Mouse (Mus musculus) ZHBTc4 (cell line): ENCODE results near the gene Slc9a5.
A peak's percentile ranks its signal among the peaks of the same experiment; 100 is the strongest.

Source experiments
- DNase-seq: peaks from one replicate; pipeline ENCODE4 v3.0.0-alpha.2; 2011; ENCODE audit warnings: low read depth, low spot score

Gene Slc9a5

GRCm38 (mm10) chr8:105325641-105326093 is 23.0 kb upstream of the Slc9a5 start:
- DNase-seq, result peak; percentile 29

- peak; percentile 99 for DNase-seq
Observed at GRCm38 (mm10) chr8:105326141-105326672, 22.4 kb upstream of the Slc9a5 start, which contains the start of the genes Lrrc29 and Tmem208. Lrrc29 (minus strand) TSS chr8:105326278. Tmem208 (plus strand) TSS chr8:105326354.

GRCm38 (mm10) chr8:105326968-105327367 is 21.7 kb upstream of the Slc9a5 start:
- no peak for DNase-seq

DNA sequence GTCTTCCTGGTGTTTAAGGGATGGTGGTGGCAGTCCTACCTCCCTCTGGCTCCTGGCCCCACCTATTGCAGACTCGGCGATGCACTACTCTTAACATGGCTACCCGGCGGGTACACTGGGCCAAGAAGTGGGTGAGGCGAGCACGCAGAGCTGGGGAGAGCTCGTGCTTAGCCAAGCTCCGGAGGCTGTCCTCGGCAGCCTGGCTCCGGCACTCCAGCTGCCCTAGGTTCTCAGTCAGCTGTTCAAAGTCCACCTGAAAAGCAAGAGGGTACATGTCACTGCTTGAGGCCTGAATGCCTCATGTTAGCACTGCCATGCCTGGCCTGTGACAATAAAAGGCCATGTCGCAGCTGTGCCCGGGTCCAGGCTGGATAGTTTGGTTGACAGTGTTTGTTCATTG is 18.3 kb upstream of the Slc9a5 start:
- DNase-seq, result no peak

GRCm38 (mm10) chr8:105331469-105331868 is 17.2 kb upstream of the Slc9a5 start:
- DNase-seq, result no peak

- DNase-seq, result no peak
Observed at GRCm38 (mm10) chr8:105331931-105332330, 16.7 kb upstream of the Slc9a5 start.

- no peak for DNase-seq
Observed at GRCm38 (mm10) chr8:105332523-105332922, 16.1 kb upstream of the Slc9a5 start.

- peak; percentile 90 for DNase-seq
Observed at GRCm38 (mm10) chr8:105336373-105337130, 12.1 kb upstream of the Slc9a5 start.

DNA sequence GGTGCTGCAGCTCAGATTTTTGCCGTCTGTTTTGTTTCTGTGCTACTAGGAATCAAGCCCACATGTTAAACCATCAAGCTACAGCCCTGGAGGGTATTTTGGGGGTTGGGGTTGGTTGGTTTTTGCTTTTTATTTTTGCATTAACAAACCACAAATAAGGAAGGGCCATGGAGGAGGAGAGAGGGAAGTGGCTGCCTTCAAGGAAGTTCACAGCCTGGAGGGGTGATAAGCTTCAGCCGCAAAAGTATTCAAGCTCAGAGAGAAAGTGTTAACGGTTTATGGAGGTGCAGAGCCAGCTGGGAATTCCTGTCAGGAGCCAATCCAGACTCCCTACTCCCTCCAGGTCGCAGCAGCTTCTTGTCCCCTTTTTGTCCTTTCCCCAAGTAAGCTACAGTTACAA is 9.7 kb upstream of the Slc9a5 start:
- DNase-seq, result no peak

- DNase-seq, result no peak
Observed at GRCm38 (mm10) chr8:105339886-105340635, 8.6 kb upstream of the Slc9a5 start.

DNA sequence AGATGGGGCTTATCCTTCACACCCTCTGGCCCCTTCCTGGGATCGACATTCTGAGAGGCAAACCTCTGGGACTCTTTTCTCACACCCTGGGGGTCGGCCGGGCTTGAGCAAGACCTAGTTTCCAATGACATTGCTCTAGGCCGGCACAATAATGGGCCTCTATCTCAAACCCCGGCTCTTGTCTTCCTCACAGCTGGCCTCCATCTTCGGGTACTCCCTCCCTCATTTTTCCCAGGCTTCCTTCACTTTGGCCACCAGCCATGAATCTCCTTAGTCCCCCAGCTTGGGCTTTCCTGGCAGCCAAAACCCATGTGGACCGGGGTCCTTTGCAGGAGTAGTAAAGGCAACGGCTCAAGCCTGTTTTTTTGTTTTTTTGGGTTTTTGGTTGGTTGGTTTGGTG is 7.2 kb upstream of the Slc9a5 start:
- no peak for DNase-seq

GRCm38 (mm10) chr8:105342768-105343167 is 5.9 kb upstream of the Slc9a5 start:
- DNase-seq, result no peak

- no peak for DNase-seq
Observed at GRCm38 (mm10) chr8:105343791-105344574, 4.7 kb upstream of the Slc9a5 start.

- no peak for DNase-seq
Observed at GRCm38 (mm10) chr8:105345061-105345975, 3.3 kb upstream of the Slc9a5 start.

DNA sequence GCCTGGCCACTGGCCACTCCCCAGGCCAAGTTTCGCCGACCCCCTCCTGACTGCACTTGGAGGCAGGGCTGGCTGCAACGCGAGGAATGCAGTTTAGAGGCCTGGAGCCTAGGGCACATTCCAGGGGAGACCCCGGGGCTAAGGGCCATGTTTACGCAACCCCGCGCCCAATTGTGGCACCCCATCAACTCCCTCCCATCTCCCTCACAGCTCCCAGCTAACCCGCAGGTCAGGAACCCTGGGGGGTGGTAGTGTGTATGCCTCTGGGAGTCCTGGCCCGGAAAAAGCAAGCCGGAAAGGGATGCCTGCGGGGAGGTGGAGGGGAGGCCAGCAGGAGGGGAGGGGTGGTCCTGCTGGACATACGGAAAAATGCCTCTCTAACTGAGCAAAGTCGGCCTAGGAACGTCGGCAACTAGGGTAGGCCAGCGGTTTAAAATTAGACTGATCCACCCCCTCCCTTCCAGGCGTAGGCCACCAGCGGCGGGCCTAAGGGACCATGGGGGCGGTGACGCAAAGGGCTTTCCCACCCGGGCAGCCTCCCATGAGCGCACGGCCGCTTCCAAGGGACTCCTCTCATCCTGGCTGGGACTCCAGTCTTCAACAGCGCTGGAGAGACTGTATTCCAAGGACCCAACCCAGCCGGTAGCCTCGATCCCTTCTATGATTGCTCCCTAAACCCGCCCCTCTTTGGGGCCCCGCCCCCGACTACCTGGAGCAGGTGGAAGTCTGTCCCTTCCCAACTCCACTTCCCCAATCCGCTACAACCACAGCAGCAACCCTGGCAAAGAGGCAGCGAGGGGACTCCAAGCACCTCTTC is 1.8 kb upstream of the Slc9a5 start:
- peak; percentile 70 for DNase-seq

DNA sequence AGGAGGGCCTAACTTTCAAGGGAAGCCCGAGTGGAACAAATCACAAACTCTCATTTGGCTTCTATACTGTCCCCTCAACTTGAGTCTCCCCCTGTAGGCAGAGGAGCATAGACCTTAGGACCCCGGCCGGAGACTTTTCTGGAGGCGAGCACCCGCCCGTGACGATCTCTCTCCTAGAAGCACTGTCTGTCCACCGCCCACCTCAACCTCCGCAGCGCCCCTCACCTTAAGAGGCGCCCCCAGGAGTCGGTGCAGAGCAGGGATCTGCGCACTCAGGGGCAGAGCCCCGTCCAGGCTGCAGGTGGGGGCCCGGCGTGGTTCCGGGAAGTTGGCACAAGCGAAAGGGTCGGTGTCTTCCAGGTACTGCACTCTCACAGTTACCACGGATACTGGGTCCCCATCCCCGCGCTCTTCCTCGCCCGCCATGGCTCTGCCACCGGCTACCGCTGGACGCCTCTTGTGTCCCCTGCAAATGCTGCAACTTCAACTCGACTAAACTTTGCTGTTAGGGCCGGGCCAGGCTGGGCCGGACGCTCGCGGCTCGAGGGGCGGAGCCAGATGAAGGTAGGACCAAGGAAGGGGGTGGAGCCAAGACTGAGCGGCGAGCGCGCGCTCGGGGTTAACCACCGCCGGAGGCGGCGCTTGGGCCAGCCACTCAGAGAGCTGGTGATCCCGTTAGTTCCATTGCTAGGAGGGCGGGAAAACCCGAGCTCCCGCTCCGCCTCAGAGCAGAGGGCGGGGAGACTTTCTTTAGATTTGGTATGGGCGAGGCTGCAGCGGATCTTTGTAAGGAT is 1.0 kb upstream of the Slc9a5 start, which contains the start of gene Fhod1:
Fhod1 (minus strand) TSS at position 526 of the 794 bp plus-strand sequence.
- DNase-seq, result peak; percentile 99

DNA sequence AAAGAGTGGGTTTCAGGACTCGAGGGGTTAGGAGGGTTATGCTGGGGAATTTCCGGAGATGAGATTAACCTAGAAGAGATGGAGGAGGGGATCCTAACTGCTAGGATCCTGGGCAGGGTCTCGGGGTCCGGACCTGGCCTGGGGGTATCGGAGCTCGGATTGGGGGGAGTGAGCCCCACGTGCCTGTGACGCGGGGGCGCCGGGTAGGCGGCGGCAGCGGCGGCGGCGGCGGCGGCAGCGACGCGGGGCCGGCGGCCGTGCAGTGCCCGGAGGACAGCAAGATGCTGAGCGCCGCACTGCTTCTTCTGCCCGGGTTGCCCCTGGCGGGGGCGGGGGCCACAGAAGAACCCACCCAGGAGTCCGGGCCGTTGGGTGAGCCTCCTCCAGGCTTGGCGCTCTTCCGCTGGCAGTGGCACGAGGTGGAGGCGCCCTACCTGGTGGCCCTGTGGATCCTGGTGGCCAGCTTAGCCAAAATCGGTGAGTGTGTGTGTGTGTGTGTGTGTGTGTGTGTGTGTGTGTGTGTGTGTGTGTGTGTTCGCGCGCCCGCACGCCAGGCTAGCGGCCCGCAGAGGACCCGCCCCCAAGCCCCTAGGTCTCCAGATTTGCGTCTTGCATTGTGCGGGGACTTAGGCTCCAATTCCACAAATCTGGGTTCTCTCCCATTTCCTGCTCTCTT is 591 bp downstream of the Slc9a5 start:
- DNase-seq, result peak; percentile 38

DNA sequence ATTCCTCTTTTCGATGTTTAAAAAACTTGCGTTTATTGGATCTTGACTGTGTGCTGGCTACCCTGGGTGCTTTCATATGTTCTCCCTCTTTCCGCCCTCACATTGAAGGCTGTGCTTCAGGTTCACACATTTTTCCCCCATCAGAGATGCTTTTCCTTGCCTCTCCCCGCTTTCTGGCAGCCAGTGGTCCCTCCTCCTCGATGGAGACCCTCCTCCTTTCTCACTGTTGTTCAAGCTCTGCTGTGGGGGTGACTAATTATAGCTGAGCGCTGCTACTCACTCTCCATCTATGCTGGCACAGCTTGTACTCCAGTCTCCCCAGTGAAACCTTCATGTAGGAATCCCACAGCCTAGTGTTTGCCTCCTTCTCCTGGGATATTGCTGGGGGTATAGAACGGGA is 1.5 kb downstream of the Slc9a5 start:
- DNase-seq, result no peak
